Mouse (Mus musculus): Measurements from ENCODE around the gene Aars.
"Not testable (repeated sequence)": the region's sequence is repeated elsewhere in the genome, so short reads cannot be mapped to it uniquely, and the experiment has no call there.

Gene Aars

DNA sequence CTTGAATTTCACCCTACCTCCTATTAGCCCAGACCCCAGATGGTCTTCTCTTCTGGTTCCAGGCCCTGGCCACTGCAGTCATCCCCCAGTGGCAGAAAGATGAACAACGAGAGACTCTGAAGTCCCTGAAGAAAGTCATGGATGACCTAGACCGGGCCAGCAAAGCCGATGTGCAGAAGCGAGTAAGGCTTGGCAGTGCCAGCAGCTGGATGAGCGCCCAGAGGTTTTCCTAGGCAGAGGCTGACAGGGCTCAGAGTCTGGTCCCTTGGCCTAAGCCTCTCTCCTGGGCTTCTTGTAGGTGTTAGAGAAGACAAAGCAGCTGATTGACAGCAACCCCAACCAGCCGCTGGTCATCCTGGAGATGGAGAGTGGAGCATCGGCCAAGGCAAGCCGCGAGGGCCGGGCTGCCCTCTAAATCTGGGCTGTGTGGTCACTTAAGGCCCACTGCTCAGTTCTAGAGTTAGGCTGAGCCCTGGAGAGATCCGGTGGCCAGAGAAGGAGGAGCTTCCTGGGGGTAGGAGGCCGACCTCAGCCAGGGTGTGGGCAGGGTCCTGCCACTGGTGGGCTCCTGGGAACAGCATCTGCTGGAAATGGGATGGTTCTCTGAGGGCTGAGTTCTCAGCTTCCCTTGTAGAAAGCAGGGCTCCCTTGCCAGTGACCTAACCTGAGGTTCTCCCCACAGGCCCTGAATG lies 21.0 kb downstream of the Aars start:
- DNase-seq (ENCODE audit: low spot score in 2 of 2), result no peak

DNA sequence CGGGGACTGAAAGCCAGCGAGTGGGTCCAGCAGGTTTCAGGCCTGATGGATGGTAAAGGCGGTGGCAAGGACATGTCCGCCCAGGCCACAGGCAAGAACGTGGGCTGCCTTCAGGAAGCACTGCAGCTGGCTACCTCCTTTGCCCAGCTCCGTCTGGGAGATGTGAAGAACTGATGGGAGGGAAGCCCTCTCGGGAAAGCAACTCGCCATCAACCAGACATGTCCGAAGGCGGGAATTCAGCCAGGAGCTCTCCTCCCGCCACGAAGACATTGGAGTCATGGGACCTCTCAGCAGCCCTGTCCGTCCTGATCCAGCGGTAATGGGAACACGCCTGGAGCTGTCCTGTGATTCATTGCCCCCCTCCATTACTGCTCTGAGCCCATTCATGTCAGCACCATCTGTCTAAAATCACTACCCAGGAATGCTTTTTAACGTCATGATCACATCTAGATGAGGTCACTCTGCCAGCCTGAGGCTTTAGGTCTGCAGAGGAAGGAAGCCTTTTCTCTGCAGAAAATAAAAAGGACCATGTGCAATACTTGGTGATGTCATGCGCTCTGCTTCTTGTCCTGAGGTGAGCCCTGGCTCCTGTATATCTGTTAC lies 22.2 kb downstream of the Aars start:
- no peak for DNase-seq (ENCODE audit: low spot score in 2 of 2)

DNA sequence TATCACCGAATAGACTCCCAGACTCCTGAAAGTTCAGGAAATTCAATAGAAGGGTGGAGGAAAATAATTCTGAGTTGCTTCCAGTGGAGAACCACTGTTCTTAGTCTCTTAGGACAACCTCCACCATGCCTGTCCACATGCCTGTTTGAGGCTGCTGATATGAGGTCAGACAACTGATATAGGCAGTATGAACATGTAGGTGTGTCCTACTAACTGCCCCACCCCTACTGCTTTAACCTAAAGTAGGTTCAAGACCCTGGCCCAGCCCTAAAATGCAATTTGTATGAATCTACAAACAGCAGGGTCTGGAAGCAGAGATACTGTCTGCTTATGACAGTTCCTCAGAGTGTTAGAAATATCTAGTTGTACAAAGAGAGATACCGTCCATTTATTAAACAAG lies 22.7 kb downstream of the Aars start:
- no peak for DNase-seq (ENCODE audit: low spot score in 2 of 2)

DNA sequence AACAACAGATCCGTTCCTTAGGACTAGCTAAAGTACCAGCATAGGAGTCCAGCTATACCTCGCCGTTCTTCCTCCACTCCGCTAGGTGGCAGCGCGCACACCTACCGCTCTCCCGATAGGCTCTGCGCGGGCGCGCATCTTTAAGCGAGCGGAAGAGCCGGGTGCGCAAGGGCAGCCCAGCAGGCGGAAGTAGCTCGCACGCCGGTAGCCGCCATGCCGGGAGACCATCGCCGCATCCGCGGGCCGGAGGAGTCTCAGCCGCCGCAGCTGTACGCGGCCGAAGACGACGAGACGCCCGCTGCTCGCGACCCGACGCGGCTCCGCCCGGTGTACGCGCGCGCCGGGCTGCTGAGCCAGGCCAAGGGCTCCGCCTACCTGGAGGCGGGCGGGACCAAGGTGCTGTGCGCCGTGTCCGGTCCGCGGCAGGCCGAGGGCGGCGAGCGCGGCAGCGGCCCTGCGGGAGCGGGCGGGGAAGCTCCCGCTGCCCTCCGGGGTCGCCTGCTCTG lies 23.3 kb downstream of the Aars start, which contains the start of gene Exosc6:
TSS of gene Exosc6 (plus strand) at position 182 of the 506 bp plus-strand sequence.
- DNase-seq (ENCODE audit: low spot score in 2 of 2), result peak; percentile 88 to 93

DNA sequence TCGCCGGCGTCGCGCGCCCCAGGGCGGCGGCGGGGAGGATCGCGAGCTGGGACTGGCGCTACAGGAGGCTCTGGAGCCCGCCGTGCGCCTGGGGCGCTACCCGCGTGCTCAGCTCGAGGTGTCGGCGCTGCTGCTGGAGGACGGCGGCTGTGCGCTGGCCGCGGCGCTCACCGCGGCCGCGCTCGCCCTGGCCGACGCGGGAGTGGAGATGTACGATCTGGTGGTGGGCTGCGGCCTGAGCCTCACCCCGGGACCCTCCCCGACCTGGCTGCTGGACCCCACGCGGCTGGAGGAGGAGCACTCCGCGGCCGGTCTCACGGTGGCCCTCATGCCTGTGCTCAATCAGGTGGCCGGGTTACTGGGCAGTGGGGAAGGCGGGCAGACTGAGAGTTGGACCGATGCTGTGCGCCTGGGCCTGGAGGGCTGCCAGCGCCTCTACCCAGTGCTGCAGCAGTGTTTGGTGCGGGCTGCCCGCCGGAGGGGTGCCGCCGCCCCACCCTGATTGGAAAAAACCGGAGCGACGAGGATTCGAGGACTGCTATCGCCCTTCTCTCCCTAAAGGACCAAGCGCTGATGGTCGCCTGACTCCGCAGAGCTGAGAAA lies 23.8 kb downstream of the Aars start:
- peak; percentile 46 to 56 for DNase-seq (ENCODE audit: low spot score in 2 of 2)

DNA sequence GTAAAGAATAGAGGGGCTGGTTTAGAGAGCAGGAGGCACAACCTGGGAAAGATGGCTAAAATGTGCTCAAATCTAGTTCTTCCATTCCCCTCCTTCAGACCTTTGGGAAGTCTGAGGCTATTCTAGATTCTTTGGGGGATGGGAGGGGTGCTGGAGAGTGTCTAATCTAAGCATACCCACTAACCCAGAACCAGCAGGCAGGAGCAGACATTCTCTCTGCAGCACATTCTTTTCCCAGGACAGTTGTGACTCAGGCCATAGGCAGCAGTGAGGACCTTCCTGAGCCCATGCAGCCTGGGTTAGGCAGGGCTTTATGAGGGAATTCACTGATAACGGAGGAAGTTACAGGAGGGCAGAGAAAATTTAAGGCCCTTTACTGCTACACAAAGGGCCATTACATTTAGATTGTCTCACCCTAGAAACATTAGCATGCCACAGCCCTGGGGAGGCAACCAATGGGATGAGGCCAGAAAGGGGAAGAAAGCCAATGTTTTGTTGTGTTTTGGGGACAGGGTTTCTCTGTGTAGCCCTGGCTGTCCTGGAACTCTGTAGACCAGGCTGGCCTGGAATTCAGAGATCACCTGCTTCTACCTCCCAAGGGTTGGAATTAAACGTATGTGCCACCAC lies 26.1 kb downstream of the Aars start:
- DNase-seq (ENCODE audit: low spot score in 2 of 2), result no peak

DNA sequence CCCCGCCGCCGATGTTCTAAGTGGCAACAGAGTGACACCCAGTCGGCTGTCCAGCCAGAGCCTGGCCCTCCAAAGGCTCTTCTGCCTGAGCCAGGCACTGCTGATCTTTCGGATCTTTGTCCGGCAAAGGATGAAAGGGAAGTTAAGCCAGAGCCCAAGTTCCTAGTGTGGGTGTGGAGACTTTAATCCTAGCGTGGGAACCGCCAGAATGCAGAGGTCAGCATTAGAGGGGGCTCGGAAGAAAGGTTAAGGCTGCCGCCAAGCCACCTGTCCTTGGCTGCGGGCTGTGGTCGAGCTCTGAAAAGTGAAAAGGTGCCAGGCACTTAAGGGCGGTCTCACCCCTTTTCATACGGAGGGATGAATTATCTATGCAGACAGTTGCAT lies 28.7 kb downstream of the Aars start:
- DNase-seq (ENCODE audit: low spot score in 2 of 2), result no peak

DNA sequence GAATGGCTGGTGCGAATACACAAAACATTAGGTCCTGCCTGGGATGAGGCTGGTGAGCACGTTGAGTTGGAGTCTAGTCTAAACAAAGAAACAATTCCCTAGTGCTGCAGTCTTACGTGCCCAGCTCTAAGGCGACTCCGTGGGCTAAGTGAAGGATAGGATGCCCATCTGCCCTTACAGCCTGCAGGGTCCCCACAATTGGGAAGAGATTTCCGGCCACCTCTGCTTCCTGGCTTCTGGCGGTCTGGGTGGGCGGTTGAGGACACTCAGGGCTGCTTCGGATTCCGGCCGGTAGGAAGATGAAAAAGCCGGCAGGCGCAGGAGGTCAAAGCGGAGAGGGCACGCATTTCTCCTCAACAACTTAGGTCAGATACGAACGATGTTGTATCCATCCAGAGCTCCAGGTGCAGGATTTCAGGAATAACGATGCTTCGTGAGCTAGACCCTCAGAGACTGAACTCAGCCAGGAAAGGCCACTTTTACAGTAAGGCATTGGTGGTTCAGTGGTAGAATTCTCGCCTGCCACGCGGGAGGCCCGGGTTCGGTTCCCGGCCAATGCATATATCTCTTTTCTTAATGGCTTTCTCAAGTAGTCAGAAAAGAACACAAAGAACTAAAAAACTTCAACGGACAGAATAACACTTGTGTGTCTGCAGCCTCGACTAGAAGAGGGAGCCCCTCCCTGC lies 29.3 kb downstream of the Aars start:
- DNase-seq (ENCODE audit: low spot score in 2 of 2), result peak; percentile 85 to 87

DNA sequence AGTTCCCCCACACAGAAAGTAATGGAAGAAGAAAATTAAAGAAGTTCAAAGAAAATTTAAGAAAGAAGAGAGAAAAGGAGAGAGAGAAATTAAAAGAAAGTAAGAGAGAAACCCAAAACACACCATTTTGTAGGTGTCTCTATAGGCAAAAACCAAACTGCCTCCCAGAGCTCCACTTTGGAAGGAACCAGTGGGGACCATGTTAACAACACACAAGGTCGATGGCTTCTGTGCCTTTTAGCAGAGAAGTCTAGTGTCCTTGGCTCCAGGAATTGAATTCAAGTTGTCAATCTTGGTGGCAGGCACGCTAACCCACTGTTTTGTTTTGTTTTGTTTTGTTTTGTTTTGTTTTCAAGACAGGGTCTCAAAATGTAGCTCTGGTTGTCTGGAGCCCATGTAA lies 29.9 kb downstream of the Aars start:
- DNase-seq (ENCODE audit: low spot score in 2 of 2), result no peak

DNA sequence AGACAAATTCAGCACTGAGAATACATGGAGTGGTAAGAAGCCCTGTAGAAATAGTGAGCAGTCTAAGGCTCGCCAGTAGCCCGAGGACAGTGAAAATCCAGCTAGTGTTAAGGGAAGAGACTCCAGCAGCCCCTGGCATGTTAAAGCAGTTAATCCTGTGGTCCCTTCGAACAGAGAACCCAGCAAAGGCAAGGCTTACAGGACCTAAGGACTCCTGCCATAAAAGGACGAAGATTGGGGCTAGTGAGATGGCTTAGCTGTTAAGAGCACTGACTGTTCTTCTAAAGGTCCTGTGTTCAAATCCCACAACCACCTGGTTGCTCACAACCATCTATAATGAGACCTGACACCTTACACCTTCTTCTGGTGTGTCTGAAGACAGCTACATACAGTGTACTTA lies 33.4 kb downstream of the Aars start:
- no peak for DNase-seq (ENCODE audit: low spot score in 2 of 2)

DNA sequence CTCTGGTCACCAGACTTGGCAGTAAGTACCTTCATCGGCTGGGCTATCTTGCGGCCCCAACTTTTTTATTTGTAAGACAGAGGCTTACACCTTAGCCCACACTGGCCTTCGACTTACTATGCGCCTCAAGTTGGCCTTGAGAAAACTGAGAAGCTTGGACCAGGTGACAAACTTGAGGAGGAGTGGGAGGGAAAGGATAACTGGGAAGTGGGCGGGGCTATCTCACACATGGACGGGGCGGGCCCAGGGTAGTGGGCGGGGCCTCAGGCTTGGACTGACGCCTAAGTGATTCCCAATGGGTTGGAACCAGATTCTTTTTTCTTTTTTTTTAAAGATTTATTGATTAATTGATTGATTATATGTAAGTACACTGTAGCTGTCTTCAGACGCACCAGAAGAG lies 34.5 kb downstream of the Aars start:
- DNase-seq (ENCODE audit: low spot score in 2 of 2), result no peak

DNA sequence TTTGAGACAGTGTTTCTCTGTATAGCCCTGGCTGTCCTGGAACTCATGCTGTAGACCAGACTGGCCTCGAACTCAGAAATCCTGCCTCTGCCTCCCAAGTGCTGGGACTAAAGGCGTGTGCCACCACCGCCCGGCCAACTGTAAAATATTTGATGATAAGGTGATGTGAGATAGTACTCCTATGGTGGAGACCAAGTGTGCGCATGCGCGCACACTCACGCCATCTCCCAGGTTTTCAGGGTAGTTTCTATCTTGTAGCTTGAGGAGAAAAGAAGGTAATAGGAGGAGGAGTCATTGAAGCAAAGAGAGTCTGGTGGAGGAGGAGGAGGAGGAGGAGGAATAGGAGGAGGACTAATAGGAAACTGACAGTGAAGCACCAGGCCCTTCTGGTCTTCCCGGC lies 35.7 kb downstream of the Aars start:
- DNase-seq (ENCODE audit: low spot score in 2 of 2), result not testable (repeated sequence)

DNA sequence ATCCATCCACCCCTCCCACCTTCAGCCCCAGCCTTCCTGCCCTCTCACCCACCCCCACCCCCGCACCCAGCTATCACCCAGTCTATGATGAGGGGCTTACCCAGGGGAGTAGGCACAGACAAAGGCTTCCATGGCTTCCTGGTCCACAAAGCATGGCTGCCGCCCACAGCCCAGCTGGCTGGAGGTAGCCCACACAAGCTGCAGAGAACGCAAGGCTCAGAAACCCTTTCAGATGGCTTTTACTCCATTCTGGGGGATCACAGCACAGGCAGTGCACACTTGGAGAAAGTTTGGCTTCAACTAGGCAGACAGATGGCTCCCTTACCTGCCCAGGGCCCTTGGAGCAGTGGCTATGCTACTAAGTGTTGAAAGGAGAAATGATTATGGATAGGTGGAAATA lies 43.0 kb downstream of the Aars start:
- no peak for DNase-seq (ENCODE audit: low spot score in 2 of 2)

DNA sequence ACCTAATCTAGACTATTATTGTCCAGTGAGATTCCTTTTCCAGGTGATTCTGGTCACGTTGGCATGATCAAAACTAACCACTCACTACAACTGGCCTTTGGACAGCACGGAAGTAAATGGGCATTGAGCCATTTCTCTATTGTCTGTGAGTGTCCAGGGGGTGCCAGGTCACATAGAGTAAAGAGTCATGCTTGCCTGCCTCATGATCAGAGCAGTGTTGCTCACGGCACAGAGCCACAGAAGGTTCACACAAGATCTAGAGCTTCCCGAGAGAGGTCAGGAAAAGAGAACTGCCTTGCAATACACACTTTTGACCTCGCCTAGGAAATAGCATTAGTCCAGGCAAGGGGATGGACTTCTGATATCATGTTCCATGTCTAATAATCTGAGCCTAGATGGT lies 46.5 kb downstream of the Aars start:
- no peak for DNase-seq (ENCODE audit: low spot score in 2 of 2)

DNA sequence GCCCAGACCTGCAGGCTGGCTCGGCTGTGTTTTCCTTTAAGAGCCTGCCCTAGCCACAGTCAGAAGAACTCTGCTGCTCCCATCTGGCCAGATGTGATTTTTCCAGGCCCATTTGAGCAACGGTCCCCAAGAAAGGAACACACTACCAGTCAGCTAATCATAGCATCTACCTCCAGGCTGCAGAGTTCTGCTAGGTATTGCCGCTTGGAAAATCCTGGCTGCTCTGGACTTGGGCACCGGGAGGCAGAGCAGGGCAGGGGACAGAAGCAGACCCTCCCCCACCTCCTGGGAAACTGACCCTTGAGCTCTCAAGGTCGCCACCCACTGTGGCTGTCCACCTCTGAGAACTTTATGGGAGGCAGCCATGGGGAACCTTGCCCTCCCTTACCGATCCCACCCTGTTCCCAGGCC lies 46.9 kb downstream of the Aars start:
- no peak for DNase-seq (ENCODE audit: low spot score in 2 of 2)

DNA sequence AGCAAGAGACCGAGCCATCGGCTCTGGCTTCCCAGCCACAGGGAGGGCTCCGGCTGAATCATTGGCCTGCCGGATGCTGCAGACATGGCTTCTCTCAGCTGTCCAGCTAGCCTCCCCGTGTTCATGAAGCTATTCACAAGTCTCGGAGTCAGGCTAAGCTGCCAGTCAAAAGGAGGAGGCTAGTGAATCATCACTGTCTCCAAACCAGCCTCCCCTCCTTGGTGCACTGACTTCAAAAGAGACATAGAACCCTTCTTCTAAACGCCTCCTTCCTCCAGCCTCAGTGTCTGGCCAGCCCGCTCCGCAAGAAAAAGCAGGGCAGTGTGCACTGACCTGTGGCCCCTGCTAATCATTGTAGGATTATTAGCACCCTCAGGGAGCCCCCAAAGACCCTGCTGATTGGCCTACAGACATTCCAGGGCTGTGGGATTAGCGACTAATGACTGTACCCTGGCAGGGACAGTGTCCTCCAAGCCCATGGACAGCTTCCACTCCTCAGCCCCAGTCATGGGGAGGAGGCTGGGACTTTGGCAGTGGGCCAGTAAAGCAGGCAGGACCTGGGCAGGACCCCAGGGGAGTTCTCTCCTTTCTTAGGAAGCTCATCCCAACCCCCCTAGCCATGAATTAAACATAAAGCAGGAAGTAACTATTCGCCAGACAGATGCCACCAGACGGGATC lies 48.8 kb downstream of the Aars start:
- no peak for DNase-seq (ENCODE audit: low spot score in 2 of 2)

DNA sequence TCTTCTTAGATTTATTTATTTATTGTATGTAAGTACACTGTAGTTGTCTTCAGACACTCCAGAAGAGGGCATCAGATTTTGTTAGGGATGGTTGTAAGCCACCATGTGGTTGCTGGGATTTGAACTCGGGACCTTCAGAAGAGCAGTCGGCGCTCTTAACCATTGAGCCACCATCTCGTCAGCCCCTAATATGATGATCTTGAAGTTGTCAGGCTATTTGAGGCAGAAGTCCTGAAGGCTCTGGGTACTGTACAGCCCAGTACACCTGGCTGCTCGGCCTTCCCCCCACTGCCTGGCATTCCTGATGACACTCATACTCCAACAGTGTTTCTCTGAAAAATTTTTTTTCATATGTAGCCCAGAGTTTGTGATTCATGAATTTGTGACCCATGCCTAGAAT lies 51.0 kb downstream of the Aars start:
- DNase-seq (ENCODE audit: low spot score in 2 of 2), result not testable (repeated sequence)

DNA sequence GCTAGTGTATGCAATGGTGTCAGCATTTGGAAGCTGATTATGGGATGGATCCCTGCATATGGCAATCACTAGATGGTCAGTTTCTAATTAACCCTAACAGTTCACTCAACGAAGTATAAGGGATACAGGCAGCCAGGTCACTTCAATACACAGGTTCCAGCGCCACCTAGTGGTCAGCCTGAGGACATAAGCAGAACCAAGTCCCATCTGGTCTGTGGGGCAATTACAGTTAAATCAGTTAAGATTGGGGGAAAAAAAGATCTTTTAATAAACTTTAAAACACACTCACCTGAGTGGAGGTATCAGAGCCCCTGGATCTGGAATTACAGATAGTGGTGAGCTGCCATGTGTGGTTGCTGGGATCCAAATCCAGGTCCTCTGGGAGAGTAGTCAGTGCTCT lies 57.2 kb downstream of the Aars start:
- peak; percentile 75 to 90 for DNase-seq (ENCODE audit: low spot score in 2 of 2)

DNA sequence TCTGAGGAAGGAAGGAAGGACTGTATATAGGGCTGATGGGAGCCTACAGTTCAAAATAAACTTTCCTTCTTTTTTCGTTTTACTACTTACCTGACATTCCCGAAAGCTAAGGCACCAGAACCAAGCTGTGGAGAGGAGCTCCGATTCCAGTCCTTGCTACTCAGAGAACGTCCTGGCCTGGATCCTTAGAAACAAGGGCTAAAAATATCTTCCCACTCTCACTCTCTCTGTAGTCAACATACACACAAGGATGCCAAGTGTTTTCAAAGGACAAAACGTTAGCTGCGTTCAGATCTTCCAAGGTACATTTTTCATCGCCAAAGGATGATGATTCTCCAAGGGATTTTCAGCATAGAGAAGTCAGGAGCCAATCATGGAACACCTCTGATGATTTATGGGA lies 58.8 kb downstream of the Aars start:
- DNase-seq (ENCODE audit: low spot score in 2 of 2), result no peak

DNA sequence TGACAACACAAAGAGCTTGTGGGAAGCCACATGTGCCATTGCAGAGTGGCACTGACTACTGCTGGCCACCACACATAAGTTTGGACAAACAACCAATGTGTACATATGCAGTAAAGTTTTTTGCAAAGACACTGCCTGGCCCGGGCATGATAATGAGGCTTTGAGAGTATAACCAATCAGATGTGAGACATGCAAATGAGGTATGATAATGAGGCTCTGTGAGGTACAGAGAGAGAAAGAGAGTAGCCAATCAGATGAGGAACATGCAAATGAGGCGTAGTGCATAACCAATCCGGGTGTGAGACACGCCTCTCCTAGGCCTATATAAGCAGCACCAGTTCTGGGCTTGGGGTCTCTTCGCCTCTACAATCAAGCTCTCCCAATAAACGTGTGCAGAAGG lies 59.4 kb downstream of the Aars start, which contains the start of gene Clec18a:
TSS of gene Clec18a (minus strand) at position 101 of the 400 bp plus-strand sequence.
- not testable (repeated sequence) for DNase-seq (ENCODE audit: low spot score in 2 of 2)

All from spleen, postnatal 10 days (tissue).